Mouse (Mus musculus) lung, postnatal 0 days (tissue): Measurements from ENCODE around the gene Ralgps2. TPM values are rescaled to one million over a fixed set of nuclear protein-coding genes. Genes with fewer than 3 reads are reported as not detected.
A peak's percentile ranks its signal among the peaks of the same experiment; 100 is the strongest.

Source experiments
- ATAC-seq: fragments of 200-750 bp; cut with Nextera tagmentation; 2 replicates; pipeline ENCODE4 v1.8.0; 2017; ENCODE audit warnings: moderate library complexity
- DNase-seq: peaks from one replicate; pipeline ENCODE4 v3.0.0-alpha.2; 2016; ENCODE audit warnings: low spot score
- H3K27ac ChIP-seq: fragments of 300-500 bp; sonication (generic); 2 replicates; pipeline ENCODE4 v1.5.1; 2014; ENCODE audit warnings: antibody characterized with exemption, mild to moderate bottlenecking, low read length, mixed read lengths
- H3K27me3 ChIP-seq: fragments of 300-500 bp; sonication (generic); replicated peaks from 2 replicates; pipeline ENCODE4 v1.6.1; 2014; ENCODE audit warnings: low read length, mixed read lengths; ENCODE audit not compliant: insufficient read depth
- H3K36me3 ChIP-seq: fragments of 300-500 bp; sonication (generic); 2 replicates; pipeline ENCODE4 v1.6.1; 2014; ENCODE audit warnings: low read length, mixed read lengths; ENCODE audit not compliant: insufficient read depth
- H3K4me1 ChIP-seq: fragments of 300-500 bp; sonication (generic); 2 replicates; pipeline ENCODE4 v1.6.1; 2014; ENCODE audit warnings: antibody characterized with exemption, low read depth, low read length, mixed read lengths; ENCODE audit not compliant: insufficient read depth
- H3K4me2 ChIP-seq: fragments of 300-500 bp; sonication (generic); replicated peaks from 2 replicates; pipeline ENCODE4 v1.6.1; 2014; ENCODE audit warnings: low read depth, mild to moderate bottlenecking, low read length, moderate library complexity, mixed read lengths
- H3K4me3 ChIP-seq: fragments of 300-500 bp; sonication (generic); 2 replicates; pipeline ENCODE4 v1.5.1; 2014; ENCODE audit warnings: low read depth, low read length
- H3K9ac ChIP-seq: fragments of 300-500 bp; sonication (generic); replicated peaks from 2 replicates; pipeline ENCODE4 v1.6.1; 2014; ENCODE audit warnings: low read depth, mild to moderate bottlenecking
- H3K9me3 ChIP-seq: fragments of 300-500 bp; sonication (generic); 2 replicates; pipeline ENCODE4 v1.6.1; 2016; ENCODE audit warnings: low read length, mixed read lengths
- CTCF ChIP-seq: IDR thresholded peaks from 2 replicates; pipeline ENCODE4 v1.5.1; 2016; ENCODE audit warnings: antibody characterized with exemption, mild to moderate bottlenecking
- EP300 ChIP-seq: IDR thresholded peaks from 2 replicates; pipeline ENCODE4 v1.6.1; 2016; ENCODE audit warnings: antibody characterized with exemption, mild to moderate bottlenecking, control low read depth
- WGBS: fragments of 180-500 bp; shearing (Covaris S2); extraction: QIAGEN DNeasy Blood & Tissue Kit; methylation state at CpG from one replicate; pipeline ENCODE4 v1.1.7; 2014; 5-methylcytosine and 5-hydroxymethylcytosine counted together
- polyA plus RNA-seq: library from polyadenylated mRNA; unstranded; fragments of >200 nt; fragmentation: Nextera tagmentation; extraction: Ambion mirVana; gene quantifications from 2 replicates; pipeline ENCODE4 v1.2.1, GENCODE M21; 2015

Ralgps2 gene
- polyA plus RNA-seq, 1 experiment from 2014 or later: 38.3 TPM

GRCm38 (mm10) chr1:156784116-156784515 is 155.3 kb downstream of the Ralgps2 start:
- no peak overlapping the region for H3K4me3 ChIP-seq
- H3K9ac ChIP-seq: no peak overlapping the region
- DNase-seq (no peak), ATAC-seq (no peak)
- H3K36me3 ChIP-seq: no peaks in the 10 kb centered on the region
- 45% methylated on average over 5 of the region's 5 CpGs for WGBS
- H3K4me2 ChIP-seq: no peak overlapping the region
- no peak for TF ChIP-seq EP300
- no peak for TF ChIP-seq CTCF
- H3K27me3 ChIP-seq: no peaks in the 10 kb centered on the region
- H3K27ac ChIP-seq: no peak overlapping the region
- no peaks in the 10 kb centered on the region for H3K4me1 ChIP-seq
- H3K9me3 ChIP-seq: no peaks in the 10 kb centered on the region

DNA sequence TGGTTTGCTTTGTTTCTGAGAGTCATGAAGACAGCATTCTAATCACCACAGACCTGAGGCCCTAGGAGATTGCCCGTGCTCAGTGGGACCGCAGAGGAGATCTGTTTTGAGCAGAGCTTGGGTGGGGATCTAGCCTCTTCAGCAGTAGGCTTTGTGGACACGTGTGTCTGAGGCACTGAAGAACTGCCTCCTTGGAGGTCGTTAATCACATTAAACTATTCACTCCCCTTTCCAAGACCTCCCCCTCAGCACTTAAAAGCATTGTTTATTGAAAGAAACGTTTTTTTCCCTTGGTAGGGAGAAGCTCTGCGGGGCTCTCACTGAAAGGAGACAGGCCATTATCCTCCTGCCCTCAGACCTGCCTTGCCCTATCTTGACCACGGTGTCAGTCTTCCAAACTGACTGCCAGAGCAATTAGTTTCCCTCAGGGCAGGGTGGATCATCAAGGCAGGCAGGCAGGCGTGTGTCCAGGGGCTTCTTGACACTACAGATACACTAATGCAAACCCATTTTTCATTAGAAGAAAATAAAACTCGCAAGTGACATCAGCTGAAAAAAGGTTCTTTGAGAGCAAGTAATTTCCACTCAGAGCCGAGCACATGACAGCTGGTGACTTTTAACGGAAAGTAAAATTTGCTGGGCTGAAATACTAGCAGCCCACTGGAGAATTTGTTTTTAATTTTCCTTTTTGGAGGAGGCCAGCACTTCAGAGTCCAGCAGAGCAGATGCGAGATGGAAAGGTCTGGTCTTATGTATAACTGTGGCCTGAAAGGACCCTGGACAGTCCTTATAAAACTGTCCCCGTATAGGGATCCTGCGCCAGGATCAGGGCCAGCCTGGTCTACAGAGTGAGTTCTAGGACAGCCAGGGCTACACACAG is 157.2 kb downstream of the Ralgps2 start:
- WGBS: 34% methylated on average over 14 of the region's 14 CpGs
- ATAC-seq (no peak), DNase-seq (no peak)
- TF ChIP-seq EP300 (no peak), CTCF (no peak)
- H3K4me2 ChIP-seq: no peak overlapping the region
- H3K27me3 ChIP-seq: no peaks in the 10 kb centered on the region
- H3K4me3 ChIP-seq: no peak overlapping the region
- no peak overlapping the region for H3K27ac ChIP-seq
- H3K4me1 ChIP-seq: no peaks in the 10 kb centered on the region
- H3K36me3 ChIP-seq: no peaks in the 10 kb centered on the region
- no peak overlapping the region for H3K9ac ChIP-seq
- H3K9me3 ChIP-seq: no peaks in the 10 kb centered on the region

GRCm38 (mm10) chr1:156781076-156781741 is 158.2 kb downstream of the Ralgps2 start:
- no peak overlapping the region for H3K27ac ChIP-seq
- WGBS: 26% methylated on average over 12 of the region's 12 CpGs
- no peak overlapping the region for H3K9ac ChIP-seq
- no peaks in the 10 kb centered on the region for H3K4me1 ChIP-seq
- peak; percentile 49 for ATAC-seq
- DNase-seq: peak; percentile 14
- no peaks in the 10 kb centered on the region for H3K9me3 ChIP-seq
- H3K27me3 ChIP-seq: no peaks in the 10 kb centered on the region
- no peak overlapping the region for H3K4me3 ChIP-seq
- no peak overlapping the region for H3K4me2 ChIP-seq
- no peaks in the 10 kb centered on the region for H3K36me3 ChIP-seq
- no peak for TF ChIP-seq CTCF
- TF ChIP-seq EP300: no peak

DNA sequence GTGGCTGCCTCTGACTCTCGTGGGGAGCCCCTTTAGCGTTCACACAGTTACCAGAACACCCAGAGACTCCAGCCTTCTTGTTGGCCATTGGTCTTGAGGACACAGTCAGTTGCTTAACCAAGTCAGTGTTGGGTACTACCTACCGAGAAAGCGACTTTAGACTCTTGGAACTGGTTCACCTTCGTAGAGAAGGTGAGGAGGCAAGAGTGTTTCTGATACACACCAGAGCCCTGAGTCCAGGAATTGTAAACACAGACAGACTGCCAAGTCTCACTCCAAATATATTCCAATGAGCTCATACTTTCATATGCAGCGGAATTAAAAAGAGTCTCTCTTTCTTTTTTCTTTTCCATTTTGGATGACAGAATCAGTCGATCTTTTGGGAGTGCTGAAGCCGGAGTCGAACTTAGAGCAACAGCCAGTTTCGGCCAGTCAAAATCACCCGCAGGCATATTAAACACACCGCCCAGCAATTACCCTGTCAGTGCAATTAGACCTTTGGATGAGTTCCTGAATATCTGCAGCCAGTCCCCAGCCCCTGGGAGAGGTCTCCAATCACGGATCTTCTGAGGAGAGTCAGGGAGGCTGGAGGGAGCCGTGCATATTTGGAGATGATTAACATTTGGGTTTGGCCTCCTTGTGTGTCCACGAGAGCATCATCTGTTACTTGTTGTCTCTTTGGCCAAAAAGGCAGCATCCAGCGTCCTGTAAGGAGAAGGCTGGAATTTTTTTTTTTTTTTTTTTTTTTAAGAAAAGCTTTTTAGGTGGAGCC is 159.0 kb downstream of the Ralgps2 start:
- no peak overlapping the region for H3K4me3 ChIP-seq
- DNase-seq (peak; percentile 25), ATAC-seq (no peak)
- TF ChIP-seq EP300 (no peak), CTCF (no peak)
- H3K4me2 ChIP-seq: no peak overlapping the region
- H3K27ac ChIP-seq: no peak overlapping the region
- H3K36me3 ChIP-seq: no peaks in the 10 kb centered on the region
- no peaks in the 10 kb centered on the region for H3K27me3 ChIP-seq
- H3K9ac ChIP-seq: no peak overlapping the region
- H3K9me3 ChIP-seq: no peaks in the 10 kb centered on the region
- H3K4me1 ChIP-seq: no peaks in the 10 kb centered on the region
- WGBS: 55% methylated on average over 16 of the region's 16 CpGs

- H3K36me3 ChIP-seq: no peaks in the 10 kb centered on the region
- no peak for ATAC-seq
- H3K27ac ChIP-seq: no peak overlapping the region
- WGBS: 90% methylated on average over 4 of the region's 4 CpGs
- TF ChIP-seq CTCF (no peak), EP300 (no peak)
- H3K4me1 ChIP-seq: no peaks in the 10 kb centered on the region
- H3K4me2 ChIP-seq: no peak overlapping the region
- H3K27me3 ChIP-seq: no peaks in the 10 kb centered on the region
- H3K4me3 ChIP-seq: no peak overlapping the region
- no peak for DNase-seq
- H3K9me3 ChIP-seq: no peaks in the 10 kb centered on the region
- H3K9ac ChIP-seq: no peak overlapping the region
Measured at GRCm38 (mm10) chr1:156779595-156779994, 159.8 kb downstream of the Ralgps2 start.

DNA sequence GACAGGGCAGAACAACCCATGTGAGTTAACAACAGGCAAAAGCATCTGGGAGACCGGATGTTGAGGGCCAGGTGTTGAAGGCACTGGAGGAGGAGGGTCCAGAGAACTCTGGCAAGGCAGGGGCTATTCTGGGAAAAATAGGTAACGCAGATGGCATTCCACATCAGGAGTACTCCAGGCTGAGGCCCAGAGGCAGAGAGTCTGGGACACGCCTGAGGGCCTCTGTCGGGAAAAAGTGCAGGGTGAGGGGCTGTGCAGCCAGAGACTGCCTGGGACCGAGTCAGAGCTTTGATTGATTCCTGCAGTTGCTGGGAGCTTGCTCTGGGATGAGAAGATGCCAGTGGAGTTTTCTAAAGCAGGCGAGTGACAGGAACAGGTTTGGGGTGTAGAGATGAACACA is 160.4 kb downstream of the Ralgps2 start:
- Histone ChIP-seq H3K4me1 (no peaks in the 10 kb centered on the region), H3K27ac (no peak overlapping the region), H3K9me3 (no peaks in the 10 kb centered on the region), H3K27me3 (no peaks in the 10 kb centered on the region), H3K36me3 (no peaks in the 10 kb centered on the region), H3K4me2 (no peak overlapping the region), H3K9ac (no peak overlapping the region), H3K4me3 (no peak overlapping the region)
- TF ChIP-seq CTCF (no peak), EP300 (no peak)
- ATAC-seq: no peak
- 61% methylated on average over 6 of the region's 6 CpGs for WGBS
- DNase-seq: no peak
